Mouse (Mus musculus) heart, postnatal 0 days (tissue): ENCODE measurements at regions not wholly inside any gene's neighbourhood (a gene's known extent, or its start where the extent isn't known, plus 50 kb on each side); places are given as distances from the start of the nearest gene placed in this dataset.

Experiments
- CTCF ChIP-seq: IDR thresholded peaks from 2 replicates; pipeline ENCODE4 v1.5.1; 2016; ENCODE audit warnings: antibody characterized with exemption, control low read depth, low read depth
- EP300 ChIP-seq: IDR thresholded peaks from 2 replicates; pipeline ENCODE4 v1.6.1; 2016; ENCODE audit warnings: antibody characterized with exemption, low read depth

GRCm38 (mm10) chr11:82564181-82564580, 175.5 kb downstream of the Tmem132e start:
- TF ChIP-seq CTCF (no peak), EP300 (no peak)
